Mouse (Mus musculus) layer of hippocampus, postnatal 36 days (tissue): Measurements from ENCODE around the gene Fam126b. TPM values are rescaled to one million over a fixed set of nuclear protein-coding genes. Genes with fewer than 3 reads are reported as not detected.
"Not testable (repeated sequence)": the region's sequence is repeated elsewhere in the genome, so short reads cannot be mapped to it uniquely, and the experiment has no call there.

Experiments
- DNase-seq, 2 experiments: peaks; one replicate each; pipeline ENCODE4 v3.0.0; 2022
- total RNA-seq, 2 experiments: library from RNA; stranded (reverse); gene quantifications; 2 replicates each; pipeline ENCODE4 v1.2.3; 2021

Fam126b gene
- total RNA-seq, 2 experiments from 2014 or later, result 129 to 134 TPM

DNA sequence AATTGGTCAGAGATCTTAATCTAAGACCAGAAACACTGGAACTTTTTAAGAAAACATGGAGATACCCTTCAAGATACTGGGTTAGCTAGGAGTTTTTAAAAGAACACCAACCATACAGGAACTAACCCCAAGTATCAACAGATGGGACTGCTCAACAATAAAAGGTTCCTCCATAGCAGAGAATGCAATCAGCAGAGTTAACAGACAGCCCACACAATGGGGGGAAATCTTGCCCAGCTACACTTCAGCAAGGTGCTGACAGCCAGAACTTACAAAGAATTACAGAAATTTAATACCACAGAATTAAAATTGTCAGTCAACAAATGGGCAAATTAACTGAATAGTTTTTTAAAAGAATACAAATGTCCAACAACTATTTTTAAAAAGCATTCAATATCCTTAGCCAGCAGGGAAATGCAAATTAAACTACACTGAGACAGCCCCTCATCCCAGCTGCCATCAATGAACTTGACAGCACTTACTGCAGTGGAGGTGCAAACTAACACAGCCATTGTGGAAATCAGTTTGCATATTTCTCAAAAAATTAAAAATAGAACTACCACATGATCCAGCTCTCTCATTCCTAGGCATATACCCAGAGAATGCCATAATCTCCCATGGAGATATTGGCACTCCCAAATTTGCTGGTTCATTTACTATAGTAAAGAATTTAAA is 17.5 kb downstream of the Fam126b start:
- no peak for DNase-seq

DNA sequence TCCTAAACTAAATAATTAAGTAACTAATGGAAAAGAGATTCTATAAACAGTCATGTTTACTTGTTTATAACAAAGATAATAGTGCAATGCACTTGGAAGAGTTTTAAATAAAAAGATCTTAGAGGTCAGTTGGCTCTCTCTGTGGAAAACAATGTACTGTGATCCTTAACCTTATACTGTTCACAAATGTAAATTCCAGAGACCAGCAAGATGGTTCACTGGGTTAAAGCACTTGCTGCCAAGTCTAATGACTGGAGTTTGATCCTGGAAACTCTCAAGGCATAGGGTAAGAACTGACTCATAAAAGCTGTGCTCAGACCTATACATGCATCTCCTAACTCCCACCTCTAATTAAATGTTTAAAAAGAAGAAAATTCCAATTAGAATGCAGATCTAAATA is 19.5 kb downstream of the Fam126b start:
- no peak for DNase-seq

DNA sequence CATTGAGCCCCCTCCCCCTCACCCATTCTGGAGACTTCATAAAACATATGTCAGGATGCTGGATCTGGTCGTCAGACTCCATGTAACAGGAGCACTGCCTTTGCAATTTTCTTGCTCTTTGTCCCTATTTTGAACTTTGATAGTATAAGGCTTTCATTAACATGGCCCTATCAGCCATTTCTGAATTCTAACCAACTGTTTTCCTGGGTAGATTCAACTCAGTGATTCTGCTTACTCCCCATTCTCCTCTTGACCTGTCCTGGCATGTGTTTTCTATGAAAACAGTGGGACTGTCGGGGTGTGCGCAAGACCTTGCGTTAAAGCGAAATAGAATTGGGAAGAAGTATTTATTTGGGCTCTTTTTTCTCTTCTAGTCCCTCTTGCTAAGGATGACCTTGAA is 21.1 kb downstream of the Fam126b start:
- DNase-seq, result no peak

DNA sequence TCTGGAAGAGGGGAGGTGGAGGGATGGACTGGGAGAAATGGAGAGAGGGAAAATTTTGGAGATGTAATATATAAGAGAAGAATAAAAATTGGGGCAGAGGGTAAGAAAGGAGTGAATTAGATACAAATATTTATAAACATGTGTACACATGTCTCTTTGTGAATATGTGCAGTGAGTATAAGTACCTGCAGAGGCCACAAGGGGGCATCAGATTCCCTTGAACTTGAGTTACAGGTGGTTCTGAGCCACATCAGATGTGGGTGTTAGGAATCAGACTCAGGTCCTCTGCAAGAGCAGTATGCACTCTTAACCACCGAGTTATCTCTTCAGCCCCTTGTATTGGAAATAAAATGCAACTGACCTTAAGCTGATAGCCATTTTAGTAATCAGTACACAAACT is 23.7 kb downstream of the Fam126b start:
- no peak for DNase-seq

DNA sequence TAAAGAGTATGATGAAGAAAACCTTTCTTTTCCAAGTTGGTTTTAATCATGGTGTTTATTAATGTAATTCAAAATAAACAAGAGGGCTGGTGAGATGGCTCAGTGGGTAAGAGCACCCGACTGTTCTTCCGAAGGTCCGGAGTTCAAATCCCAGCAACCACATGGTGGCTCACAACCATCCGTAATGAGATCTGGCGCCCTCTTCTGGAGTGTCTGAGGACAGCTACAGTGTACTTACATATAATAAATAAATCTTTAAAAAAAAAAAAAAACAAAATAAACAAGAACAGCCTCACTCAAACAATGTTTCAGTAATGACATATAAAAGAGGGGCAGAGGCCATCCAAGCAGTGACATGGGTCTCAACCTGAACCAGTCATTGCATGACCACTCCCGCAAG is 25.8 kb downstream of the Fam126b start:
- not testable (repeated sequence) for DNase-seq

DNA sequence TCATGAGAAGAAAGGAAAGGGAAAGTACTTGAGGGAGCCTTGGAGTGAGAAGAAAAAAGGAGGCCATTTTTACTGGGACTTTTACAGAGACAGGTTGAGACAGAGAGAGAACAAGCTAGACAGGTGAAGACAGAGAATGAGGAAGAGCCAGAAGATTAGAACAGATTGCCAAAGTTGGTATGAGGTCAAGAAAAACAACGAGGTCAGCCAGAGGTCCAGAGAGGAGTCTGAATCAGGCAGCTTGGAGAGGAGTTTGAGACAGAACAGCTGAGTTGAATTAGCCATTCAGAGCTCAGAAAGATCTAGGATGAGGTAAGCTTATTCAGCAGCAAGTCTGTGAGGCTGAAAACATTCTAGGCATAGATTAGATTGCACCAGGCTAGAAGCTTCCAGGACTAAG is 44.7 kb downstream of the Fam126b start:
- DNase-seq, result no peak

DNA sequence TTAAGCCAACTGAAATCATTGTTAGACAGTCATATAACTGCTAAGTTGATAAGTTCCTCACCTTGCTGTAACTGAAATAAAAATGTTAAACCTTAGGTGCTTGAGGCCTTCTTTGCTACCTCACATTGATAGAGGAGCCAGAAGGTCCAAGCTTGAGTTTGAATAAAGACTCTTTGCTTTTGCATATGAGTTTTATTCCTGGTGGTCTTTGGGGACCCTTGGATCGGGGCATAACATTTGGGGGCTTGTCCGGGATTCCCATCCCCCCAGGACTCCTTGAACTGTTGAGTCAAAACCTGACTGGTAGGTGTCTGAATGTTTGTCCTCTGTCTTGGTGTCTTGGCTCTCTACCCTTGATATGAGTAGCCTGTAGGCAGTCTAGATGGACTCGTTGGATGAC is 78.9 kb downstream of the Fam126b start:
- DNase-seq, result no peak

DNA sequence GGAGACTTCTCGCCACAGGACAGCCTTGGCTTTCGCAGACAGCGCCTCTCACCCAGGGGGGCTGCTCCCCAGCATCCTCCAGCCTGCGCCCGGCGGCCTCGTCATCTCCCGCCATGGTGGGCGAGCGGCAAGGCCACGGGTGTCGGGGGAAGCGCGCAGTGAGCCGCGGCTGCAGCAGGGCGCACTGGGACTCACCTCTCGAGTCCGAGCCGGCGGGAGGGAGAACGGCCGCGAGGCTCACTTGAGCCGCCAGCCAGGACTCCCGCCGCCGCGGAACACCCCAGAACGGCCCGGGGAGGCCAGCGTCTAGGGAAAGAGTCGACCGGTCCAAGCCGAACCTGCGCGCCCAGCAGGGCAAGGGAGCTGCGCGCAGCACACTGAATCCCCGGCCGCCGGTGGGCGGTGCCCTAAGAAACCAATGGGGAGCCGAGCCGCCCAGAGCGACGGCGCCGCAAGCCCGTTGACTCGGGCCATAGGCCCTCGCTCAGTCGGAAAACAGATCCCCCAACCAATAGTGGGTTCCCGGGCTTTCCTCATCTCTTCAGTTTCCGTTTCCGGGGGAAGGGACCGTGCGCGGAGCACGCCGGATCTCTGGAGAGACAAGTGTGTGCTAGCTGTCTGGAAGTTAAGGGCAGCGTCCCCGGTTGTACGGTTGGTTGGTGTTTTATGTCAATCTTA is 81.4 kb downstream of the Fam126b start, which contains the start of gene Orc2:
Orc2 (minus strand) TSS at position 533 of the 678 bp plus-strand sequence.
- DNase-seq, result peak; percentile 91 to 94

DNA sequence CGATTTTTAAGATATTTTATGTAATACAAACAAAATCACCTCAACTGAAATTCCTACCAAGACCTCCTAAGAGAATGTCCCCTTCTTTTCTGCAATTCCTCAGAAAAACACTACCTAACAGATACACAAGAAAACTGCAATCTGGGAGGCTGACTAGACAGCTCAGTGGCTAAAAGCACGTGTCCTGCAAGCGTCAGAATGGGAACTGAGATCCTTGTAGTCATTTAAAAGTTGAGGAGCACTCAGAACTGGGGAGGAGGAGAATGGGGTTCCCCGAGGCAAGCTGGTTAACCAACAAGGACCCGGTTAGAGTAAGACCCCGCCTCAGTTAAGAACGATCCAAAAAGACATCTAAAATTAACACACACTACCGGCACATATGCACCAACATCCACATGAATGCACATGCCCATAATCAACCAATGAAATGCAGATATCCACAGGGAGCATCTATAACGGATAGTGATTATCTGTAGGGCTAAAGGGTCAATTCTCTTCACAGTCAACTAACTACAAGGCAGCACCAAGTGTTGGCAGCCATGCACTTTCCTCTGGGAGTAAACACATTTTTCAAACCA is 82.2 kb downstream of the Fam126b start:
- no peak for DNase-seq

DNA sequence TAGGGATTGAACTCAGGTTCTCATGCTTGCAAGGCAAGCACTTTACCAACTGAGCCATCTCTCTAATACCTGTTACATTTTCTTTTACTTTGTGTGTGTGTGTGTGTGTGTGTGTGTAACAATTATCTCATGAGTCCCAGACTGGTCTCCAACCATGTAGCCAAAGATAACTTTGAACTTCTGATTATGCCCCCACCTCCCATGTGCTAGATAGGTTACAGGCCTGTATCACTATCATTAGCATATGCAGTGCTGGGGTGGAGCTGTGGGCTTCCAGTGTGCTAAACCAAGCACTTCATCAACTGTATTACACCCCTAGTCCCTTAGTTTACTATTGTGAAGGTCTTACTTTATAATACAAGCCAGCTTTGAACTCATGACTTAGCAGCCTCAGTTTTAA is 83.0 kb downstream of the Fam126b start:
- no peak for DNase-seq

DNA sequence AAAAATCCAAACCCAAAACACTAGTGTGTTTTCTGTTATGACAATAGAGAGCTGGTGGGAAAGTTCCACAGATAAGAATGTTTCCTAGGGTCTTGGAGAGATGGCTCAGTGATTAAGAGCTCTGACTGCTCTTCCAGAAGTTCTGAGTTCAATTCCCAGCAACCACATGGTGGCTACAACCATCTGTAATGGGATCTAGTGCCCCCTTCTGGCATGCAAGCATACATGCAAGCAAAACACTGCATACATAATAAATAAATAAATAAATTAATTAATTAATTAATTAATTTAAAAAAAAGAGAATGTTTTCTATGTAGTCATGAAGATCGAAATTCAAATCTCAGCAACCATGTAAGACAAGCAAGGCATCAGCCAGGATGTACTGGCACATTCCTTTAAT is 87.4 kb downstream of the Fam126b start:
- no peak for DNase-seq

DNA sequence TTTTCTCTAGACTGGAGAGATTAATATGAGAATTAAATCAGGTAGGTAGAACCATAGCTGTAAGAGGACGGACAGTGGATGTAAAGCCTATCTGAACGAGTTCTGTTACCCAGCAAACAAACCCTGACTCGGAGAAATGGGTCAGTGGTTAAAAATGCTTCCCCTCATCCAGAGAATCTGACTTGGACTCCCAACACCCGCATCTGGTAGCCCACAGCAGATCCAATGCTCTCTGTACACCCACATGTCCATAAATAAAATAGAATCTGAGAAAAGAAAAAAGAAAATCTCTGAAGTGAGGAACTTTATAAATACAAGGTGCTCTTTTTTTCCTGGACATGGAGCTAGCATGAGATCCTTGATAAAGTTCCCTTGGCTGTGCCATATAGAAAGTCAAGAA is 88.4 kb downstream of the Fam126b start:
- no peak for DNase-seq

DNA sequence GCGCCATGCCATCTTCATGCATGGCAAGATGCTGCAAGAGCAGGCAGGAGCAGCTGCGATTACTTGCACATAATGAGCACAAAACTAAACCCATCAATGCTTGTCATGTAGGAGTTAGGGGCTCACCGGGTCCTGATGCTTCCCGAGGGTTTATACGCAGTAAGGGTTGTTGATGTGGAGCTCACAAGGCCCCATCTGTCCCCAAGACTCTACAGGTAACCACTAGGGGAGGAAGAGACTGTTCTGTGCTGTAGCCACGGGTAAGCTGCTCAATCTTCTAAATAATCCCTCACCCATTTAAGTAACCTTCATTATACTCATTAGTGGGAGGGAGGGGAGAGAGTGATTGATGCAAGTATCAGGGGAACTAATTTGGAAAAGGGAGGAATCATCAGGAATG is 90.5 kb downstream of the Fam126b start:
- no peak for DNase-seq

DNA sequence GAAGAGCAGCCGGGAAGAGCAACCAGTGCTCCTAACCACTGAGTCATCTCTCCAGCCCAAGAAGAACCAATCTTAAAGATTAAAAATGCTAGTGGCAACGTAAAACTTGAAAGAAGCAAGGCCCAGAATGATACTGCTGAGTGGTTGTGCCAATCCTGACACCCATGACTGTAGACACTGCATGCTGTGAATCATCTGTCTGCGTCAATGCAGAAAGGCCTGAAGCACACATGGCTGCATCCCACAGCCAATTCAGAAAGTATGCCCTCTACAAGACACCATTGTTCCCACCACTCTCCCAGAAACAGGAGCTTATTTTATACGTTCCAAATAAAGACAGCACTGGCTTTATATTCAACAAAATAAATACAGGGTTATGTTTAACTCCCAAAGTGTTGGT is 103.5 kb downstream of the Fam126b start:
- no peak for DNase-seq

DNA sequence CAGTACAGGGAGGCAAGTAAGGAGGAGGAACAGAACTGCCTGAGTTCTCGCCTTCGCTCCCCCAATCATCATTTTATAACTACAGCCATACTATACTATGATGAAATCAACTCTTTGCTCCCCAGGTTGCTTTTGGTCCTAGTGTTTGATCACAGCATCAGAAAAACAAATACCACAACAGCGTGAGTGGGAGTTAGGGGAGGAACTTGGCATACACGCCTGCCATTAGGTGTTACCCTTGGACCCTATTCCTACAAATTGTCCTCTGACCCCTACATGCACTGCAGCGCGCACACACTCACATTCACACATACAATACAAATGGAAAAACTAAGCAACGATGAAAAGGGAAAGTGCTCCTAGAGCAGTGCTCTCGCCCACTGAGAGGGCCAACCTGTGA is 110.5 kb downstream of the Fam126b start:
- DNase-seq, result no peak

Other genes starting within 250 kb of the Fam126b start
- gene Bzw1, start 193.4 kb downstream of the Fam126b start, total RNA-seq, result 100 to 1,000 TPM; 120 to 128 TPM
- gene Clk1, start 162.3 kb downstream of the Fam126b start, total RNA-seq, result 100 to 1,000 TPM; 167 to 174 TPM
- gene Nif3l1, start 141.2 kb downstream of the Fam126b start, total RNA-seq, result 10 to 100 TPM; 19.7 to 20.5 TPM
- 10 to 100 TPM; 26.7 to 29.7 TPM for gene Ppil3, start 140.8 kb downstream of the Fam126b start, total RNA-seq
- 10 to 100 TPM; 27.4 to 31.1 TPM for gene Orc2, start 81.2 kb downstream of the Fam126b start, total RNA-seq
- gene Ndufb3, start 61 bp upstream of the Fam126b start, total RNA-seq, result 100 to 1,000 TPM; 110 to 119 TPM
- not detected for gene Als2cr12, start 109.7 kb upstream of the Fam126b start, total RNA-seq
- 10 to 100 TPM; 38.3 to 38.9 TPM for gene Cflar, start 125.2 kb upstream of the Fam126b start, total RNA-seq
- gene Casp8, start 209.1 kb upstream of the Fam126b start, total RNA-seq, result 1 to 10 TPM; 2.4 to 2.6 TPM